Mouse (Mus musculus) hematopoietic stem cell, adult 5-6 weeks (primary cell): ENCODE measurements around the gene Rer1. TPM values are rescaled to one million over a fixed set of nuclear protein-coding genes. Genes with fewer than 3 reads are reported as not detected.

Source experiments
- ATAC-seq, 2 experiments: fragments of 125-278 bp in 1 of 2; replicated peaks in 1 of 2; 2 replicates each; pipeline ENCODE4 v1.8.0; 2016 to 2017; ENCODE audit warnings: inconsistent platforms in 2 of 2, mild to moderate bottlenecking in 2 of 2, moderate number of reproducible peaks in 2 of 2, low read depth in 1 of 2, moderate TSS enrichment in 1 of 2; ENCODE audit not compliant: low FRiP score in 2 of 2, poor library complexity in 2 of 2, severe bottlenecking in 2 of 2, insufficient read depth in 1 of 2, low TSS enrichment in 1 of 2
- total RNA-seq: library from RNA; stranded (forward); fragments of 172-1452, 232-1000 nt; gene quantifications from 2 replicates; pipeline ENCODE4 v1.2.3, GENCODE M21; 2017

Rer1 gene
- total RNA-seq, 1 experiment from 2014 or later: 113 TPM

DNA sequence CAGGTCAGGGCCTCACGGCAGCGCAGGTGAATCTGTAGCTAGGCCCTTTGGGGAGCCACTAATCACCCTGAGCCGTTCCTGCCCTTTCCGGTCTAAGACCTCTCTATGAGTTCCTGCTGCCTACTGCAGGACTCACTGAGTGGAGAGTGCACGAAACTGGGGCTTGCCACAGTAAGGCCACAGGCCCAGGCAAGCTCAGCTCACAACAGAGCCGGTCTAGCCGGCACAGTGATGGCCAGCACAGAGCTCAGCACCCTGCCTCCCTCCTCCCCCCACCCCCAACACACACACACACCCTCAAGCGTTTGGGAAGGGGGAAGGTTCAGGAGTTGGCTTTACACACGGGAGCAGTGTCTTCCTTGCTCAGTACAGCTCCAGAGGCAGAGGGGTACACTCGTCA is 27.9 kb downstream of the Rer1 start:
- ATAC-seq: no peak

DNA sequence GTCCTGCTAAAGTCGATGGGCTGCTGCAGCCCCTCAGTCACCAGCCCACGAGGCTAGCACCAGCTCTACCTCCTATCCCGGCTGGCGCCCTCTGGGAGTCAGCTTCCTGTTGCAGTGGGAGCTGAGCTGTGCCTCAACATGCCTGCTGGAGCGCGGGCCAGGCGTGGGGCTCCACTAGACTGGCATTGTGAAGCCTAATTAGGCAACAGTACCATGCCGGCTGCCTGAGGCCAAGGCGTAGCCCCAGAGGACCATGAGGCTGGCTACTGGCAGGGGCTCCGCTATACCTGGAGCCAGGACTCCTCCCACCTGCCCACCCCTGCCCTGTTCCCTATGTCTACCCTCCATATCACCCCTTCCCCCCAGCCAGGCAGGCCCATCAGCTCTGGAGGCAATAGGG is 29.5 kb downstream of the Rer1 start, which contains the start of gene Plch2:
Plch2 (minus strand) TSS at position 61 of the 400 bp plus-strand sequence.
- ATAC-seq: no peak

DNA sequence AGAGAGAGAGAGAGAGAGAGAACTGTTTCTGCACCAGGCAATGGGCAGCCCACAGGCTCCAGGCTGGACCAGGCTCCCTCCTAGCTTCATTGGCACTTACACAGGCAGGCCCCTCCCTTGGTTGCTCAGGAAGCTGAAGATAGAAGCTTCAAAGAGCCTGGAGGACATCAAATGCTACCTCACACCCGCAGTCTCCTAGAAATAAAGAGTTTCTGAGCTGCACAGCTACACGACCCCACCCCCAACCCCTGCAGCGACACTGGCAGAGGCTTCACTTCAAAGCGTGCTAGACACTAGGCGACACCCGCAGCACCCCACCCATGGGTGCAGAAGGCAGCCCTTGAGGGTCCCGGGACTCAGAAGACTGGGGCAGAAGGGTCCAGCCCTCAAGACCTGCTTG is 36.1 kb downstream of the Rer1 start:
- ATAC-seq: no peak

DNA sequence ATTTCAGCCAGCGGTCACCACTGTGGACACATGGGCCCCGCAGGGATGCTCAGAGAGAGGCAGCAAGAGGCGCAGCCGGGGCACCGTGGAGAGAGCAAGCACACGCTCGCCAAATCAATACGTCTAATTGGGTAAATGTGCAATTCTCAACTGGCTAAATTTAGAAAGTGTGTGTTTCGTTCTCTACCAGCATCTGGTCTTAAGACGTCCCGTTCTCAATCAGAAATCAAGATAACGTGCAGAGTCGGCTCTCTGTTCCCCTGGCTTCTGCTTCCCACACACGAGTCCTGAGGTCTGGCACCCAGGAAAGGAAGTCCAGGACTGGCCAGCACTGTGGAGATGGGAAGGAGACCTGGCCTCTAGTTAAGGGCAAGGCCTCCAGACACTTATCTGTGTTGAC is 39.5 kb downstream of the Rer1 start:
- ATAC-seq: no peak

DNA sequence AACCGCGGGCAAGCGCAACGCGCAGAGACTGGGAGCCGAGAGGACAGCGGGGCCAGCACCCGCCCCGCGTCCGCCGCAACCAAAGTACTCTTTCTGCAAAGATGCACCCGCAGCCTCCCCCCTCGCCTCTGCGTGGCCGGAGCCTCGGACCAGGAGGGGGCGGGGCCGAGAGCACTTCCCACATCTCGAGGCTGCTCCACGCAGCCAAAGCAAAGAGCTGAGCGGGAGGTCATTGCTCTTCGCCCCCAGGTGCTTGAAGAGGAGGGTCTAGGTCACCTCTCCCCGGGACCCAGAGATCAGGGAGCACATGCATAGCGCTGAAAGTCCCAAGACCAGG is 42.9 kb downstream of the Rer1 start:
- no peak for ATAC-seq

DNA sequence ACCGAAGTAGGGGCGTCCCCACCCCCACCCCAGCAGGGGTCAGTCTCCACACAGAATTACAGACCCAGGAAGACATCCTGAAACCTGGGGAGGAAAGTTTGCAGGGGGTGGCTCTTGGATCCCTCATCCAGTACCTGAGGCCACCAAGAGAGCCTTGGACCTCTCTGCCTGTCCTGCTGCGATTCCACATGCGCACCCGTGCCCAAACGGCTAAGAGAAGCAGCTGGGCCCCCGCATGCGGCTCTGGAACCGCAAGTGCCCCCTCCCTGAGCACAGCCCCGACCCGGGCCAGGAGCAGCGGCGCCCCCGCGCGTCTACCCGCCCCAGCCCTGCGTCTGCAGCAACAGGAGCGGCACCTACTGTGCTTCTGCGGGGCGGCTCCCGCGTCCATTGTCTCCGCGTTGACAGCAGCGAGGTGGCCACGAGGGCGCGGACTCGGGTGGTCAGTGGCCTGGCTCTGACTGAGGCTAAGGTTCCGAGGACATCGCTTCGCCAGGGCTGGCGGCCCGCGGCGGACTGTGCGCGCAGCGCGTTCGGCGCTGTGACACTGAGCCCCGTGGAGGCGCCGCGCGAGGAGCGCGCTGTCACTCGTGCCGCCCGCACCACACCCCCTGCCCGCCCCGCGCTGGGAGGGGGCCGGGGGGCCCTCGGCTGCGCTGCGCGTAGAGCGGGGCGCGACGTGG is 43.4 kb downstream of the Rer1 start:
- no peak for ATAC-seq

DNA sequence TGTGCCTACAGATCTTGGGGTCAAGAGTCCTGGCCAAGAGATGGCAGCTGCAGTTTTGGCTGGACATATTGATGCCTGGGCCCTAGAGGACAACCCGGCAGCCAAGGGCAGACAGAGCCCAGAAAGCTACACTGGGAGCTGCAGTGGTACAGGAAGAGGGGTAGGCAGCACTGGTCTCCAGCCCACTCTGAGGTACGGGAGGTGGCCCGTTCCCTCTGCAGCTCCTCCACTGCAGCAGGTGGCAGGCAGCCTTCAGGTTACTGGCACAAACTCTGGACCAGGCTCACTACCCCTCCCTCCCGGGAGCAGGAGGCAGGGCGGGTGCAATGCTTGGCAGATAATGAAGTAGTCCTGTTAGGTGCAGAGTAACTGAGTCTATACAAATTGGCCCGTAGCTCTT is 45.5 kb downstream of the Rer1 start:
- no peak for ATAC-seq

DNA sequence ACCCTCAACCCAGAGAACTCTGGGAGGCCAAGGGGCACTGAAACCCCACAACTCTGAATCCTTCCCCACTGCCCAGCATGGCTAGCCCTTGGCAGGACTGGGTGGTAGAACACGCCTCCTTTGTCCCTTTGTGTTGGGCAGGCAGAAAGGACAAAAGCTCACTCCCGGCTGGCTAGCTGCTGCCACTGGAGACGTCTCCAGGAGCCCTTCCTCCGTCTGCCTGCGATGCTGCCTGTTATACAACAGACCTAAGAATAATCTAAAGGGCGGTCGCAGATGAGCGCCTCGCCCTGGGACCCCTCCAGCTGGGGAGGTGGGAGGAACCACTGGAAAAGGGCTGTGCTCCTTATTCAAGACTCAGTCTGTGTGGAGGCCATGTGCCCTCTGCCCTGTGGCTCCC is 46.0 kb downstream of the Rer1 start:
- ATAC-seq: no peak

DNA sequence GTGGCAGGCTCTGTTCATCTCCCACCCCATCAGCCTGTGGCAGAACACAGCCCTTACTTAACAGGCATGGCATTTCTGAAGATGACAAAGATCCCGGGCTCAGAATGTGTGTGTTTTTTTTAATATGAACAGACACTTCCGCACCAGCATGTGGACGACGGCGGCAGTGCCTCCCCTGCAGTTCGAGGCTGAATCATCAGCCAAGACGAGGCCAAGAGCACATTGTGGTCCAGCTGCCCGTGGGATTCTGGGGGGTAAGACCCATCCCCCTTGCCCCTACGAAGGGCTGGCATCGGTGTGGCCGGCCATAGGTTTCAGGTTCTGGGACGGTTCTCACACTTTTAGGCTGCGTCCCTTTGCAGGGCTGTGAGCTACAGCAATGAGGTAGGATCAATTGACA is 51.4 kb downstream of the Rer1 start:
- ATAC-seq: no peak

DNA sequence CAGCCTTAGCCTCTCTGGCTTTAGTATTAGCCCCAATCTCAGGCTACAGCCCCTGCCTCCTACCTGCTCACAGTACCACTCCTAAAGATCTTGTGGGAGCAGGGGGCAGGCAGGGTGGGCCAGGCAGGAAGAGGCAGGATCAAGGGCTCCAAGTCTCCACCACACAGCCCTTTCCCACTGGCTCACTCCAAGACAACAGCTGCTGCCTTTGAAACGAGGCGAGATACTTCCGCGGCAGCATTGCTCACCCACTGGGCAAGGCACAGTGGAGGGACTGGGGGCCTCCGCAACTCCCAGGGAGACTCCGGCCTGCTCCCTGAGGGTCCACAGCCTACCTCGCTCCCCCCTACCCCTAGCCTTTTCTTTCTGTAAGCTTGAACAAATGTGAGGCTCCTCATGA is 52.0 kb downstream of the Rer1 start:
- no peak for ATAC-seq

DNA sequence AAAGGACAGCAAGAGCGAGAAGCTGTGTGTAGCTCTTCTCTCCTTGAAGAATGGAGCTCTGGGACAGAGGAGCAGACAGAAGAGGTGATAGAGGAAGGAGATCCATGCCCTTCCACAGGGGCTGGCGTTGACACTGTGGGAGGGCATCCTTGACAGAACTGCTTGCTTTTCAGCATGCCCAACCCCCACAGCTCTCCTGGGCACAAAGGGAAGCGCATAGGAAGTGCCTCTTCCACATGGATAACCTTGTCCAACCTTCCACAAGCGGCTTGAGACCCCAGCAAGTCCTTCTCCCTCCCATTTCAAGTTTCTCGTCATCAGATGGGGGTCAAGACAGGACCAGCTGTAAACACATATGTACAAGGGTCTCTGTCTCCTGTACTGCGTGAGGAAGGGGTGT is 53.1 kb downstream of the Rer1 start:
- ATAC-seq: no peak

DNA sequence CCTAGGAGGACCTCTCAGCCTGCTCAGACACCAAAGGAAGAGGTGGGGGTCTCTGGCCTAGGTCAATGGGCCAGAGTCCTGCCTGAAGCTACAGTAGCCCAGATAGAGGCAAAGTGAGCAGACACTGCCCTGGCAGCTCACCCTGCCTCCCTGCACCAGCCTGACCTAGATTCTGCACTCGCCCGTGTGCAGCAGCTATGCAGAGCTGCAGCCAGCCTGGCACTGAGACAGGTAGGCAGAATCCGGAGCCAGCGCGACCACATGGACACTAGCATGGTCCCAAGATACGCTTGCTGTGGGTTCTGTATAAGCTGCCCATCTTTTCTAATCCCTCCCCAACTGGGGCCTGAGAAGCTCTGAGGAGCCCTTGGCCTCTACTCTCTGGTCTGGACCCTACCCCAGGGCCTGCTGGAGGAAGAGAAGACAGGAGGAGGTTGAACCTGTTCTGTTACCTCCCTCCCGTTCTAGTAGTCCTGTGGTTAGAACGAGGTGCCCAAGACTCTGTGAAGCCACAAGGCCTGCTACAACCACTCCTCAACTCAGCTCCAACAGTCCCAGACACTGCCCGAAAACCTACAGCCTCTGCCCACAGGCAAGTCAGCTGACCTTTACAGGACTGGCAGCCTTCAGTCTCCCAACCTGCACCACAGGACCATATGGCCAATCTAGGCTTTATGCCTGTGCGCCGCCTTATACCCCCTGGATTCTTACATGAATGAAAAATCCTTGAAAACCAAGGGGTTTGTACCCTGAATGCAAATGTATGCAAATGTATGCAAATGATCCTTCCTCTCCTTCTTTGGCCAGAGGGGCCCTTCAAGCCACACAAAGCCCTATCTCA is 61.8 kb downstream of the Rer1 start:
- no peak for ATAC-seq

Other genes with a start within 250 kb of the Rer1 start
- gene Ttc34, start 248.9 kb downstream of the Rer1 start, total RNA-seq: not detected in 2 replicates
- gene Mmel1, start 216.8 kb downstream of the Rer1 start, total RNA-seq: not detected in 2 replicates
- gene Fam213b, start 187.2 kb downstream of the Rer1 start, total RNA-seq: 0.94 and 2.0 TPM in 2 replicates
- 29.9 and 48.0 TPM in 2 replicates for gene Tnfrsf14, start 157.8 kb downstream of the Rer1 start, total RNA-seq
- 1.4 TPM in 1 of 2 replicates, not detected in the other for gene Hes5, start 125.5 kb downstream of the Rer1 start, total RNA-seq
- gene Pank4, start 122.3 kb downstream of the Rer1 start, total RNA-seq: 26.7 and 41.8 TPM in 2 replicates
- gene Plch2, start 29.6 kb downstream of the Rer1 start, total RNA-seq: 0.19 TPM in 1 of 2 replicates, not detected in the other
- 12.9 and 14.6 TPM in 2 replicates for gene Pex10, start 19.4 kb downstream of the Rer1 start, total RNA-seq
- gene Morn1, start 195 bp upstream of the Rer1 start, total RNA-seq: 4.6 and 8.6 TPM in 2 replicates
- gene Ski, start 136.2 kb upstream of the Rer1 start, total RNA-seq: 10.5 and 12.5 TPM in 2 replicates
- gene Faap20, start 163.4 kb upstream of the Rer1 start, total RNA-seq: 16.9 and 27.5 TPM in 2 replicates